Mouse (Mus musculus) erythroid progenitor cell, adult 5-6 weeks (primary cell): ENCODE results near the gene Hist1h1t. TPM values are rescaled to one million over a fixed set of nuclear protein-coding genes. Genes with fewer than 3 reads are reported as not detected.

Experiments used
- ATAC-seq: replicated peaks from 2 replicates; pipeline ENCODE4 v1.8.0; 2016; ENCODE audit warnings: moderate number of reproducible peaks, mild to moderate bottlenecking, moderate TSS enrichment, inconsistent platforms; ENCODE audit not compliant: poor library complexity, low FRiP score, severe bottlenecking
- total RNA-seq, 2 experiments: library from RNA; stranded (forward) in 1 of 2; stranded (reverse) in 1 of 2; fragments of 150-400 nt in 1 of 2; fragments of 186-747, 209-891 nt in 1 of 2; gene quantifications; 2 replicates each; pipeline versions ENCODE4 v1.2.3 to v1.2.4; 2015 to 2017; ENCODE audit warnings: low replicate concordance in 2 of 2

Hist1h1t gene
- total RNA-seq (2015; ENCODE audit: low replicate concordance) (2.2 TPM in 1 of 2 replicates, not detected in the other), total RNA-seq (2017; ENCODE audit: low replicate concordance) (3.5 and 8.2 TPM in 2 replicates)

DNA sequence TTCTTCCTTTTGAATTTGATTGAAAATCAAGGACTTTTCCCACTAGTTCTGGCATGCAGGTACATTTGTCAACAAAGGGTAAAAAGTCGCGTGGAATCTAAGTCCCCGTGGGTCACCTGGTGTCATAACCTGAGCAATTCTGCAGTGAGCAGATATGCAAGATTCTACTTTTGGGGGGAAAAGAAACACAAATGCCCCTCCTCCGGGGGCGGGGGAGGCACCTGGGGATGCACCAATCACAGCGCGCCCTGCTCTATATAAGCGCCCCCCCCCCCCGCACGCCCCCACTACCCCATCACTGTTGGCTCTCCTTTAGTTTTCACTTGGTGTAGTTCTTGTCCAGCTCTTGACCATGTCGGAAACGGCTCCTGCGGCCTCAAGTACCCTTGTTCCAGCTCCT lies at the start of gene Hist1h1t:
Hist1h1t (plus strand) TSS at position 301 of the 400 bp plus-strand sequence.
- ATAC-seq, result no peak

DNA sequence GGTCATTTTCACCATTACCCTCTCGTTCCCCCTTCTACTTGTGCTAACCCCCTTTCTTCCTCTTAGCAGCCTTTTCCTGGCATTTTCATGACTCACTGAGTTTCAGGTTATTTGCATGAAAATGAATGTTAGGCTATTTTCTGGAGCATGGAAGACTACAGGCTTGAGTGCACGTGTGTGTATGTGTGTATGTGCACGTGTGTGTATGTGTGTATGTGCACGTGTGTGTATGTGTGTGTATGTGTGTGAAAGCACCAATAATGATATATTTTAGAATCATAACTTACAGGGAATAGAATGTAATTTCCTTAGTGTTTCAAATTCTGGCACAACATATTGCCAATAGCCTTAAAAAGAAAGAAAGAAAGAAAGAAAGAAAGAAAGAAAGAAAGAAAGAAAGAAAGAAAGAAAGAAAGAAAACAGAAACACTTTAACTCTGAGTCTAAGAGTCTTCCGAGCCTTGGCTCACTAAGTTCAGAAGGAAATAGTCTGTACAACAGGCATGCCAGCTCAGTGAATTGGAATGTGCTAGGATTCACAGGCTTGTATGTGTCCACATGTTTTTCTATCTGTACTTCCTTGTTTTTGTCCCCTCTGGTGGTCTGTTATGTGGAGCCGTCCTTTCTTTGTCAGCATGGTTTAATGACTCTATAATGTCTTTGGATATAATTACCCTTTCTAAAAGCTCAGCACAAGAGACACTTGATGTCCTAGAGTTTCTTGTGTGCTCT lies 35.8 kb upstream of the Hist1h1t start:
- ATAC-seq, result no peak

DNA sequence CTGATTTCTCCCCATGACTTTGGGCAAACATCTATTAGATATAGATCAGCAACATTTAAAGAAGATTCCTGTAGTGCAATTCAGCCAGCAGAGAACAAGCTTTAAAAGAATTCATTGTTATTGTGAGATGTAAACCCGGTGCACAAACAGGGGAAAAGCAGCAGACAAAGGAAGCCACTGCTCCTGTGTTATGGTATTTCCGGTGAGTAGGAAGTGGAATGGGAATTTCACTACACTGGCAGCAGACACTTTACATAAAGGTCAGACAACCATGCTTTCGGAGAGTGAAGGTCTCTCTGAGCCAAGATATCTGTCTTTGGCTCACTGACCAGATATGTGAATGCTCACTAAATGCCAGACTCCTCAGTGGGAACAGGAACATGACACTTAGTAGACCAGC lies 33.1 kb upstream of the Hist1h1t start:
- no peak for ATAC-seq

DNA sequence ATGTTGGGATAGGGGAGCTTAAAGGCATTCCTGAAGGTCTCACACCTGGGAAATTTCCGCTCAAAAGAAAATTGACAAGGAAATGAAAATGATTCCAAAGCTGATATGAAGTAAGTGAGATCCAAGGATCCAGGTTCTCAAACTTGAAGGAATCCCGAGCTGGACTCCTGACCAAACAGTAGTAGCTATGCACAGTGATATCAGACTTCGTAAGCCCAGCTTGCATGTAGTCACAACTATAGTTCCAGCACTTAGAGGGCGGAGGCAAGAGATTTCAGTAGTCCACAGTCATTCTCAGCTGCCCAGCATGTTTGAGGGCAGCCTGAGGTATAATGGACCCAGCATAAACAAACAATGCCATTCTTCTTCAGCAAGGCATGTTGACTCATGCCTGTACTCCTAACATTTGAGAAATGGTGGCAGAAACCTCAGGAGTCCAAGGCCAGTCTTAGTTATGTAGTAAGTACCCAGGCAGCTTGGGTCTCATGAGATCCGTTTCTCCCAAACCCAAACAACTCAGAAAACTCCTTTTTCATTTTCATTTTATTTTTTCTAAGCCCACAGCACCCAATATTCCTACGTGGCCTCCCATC lies 13.5 kb upstream of the Hist1h1t start:
- ATAC-seq, result no peak

DNA sequence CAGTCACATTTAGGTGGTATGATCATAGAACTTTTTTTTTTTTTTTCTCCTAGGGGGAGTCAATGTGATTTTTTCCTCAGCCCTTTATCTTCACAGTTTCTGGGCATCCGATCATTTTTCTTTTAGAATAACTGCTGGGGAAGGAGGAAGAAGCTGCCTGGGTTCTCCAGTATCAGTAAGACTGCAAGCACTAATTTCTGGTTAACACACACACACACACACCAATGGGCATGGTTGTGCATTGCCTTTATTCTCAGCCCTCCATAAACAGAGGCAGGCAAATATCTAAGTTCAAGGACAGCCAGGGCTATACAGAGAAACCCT lies 13.0 kb upstream of the Hist1h1t start:
- peak; percentile 6 for ATAC-seq

DNA sequence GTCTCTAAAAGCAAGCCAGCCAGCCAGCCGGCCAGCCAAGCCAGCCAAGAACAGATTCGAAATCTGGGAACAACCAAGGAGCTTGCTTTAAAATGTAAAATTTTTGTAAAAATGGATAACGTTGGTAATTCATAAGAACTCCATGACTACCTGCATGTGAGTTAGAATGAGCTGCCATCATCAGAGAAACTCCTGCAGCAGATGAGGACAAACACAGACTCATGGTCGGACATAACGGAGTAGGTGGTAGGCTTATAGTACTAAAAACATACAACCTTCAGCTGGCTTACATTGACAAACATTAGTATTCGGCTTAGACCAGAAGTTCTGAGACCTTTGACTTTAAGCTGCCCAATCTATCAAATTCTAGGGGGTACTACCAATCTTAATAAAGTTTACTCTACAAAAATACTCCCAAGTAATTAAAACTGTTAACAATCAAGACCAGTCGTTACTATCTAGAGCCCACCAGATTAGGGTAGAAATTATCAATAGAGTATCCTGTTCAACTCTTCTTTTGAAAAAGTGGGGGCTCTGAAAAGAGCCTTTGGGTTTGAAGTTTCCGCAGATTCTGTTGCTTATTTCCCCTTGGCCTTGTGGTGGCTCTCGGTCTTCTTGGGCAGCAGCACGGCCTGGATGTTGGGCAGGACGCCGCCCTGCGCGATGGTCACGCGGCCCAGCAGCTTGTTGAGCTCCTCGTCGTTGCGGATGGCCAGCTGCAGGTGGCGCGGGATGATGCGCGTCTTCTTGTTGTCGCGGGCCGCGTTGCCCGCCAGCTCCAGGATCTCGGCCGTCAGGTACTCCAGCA lies 12.5 kb upstream of the Hist1h1t start:
- ATAC-seq, result peak; percentile 21

DNA sequence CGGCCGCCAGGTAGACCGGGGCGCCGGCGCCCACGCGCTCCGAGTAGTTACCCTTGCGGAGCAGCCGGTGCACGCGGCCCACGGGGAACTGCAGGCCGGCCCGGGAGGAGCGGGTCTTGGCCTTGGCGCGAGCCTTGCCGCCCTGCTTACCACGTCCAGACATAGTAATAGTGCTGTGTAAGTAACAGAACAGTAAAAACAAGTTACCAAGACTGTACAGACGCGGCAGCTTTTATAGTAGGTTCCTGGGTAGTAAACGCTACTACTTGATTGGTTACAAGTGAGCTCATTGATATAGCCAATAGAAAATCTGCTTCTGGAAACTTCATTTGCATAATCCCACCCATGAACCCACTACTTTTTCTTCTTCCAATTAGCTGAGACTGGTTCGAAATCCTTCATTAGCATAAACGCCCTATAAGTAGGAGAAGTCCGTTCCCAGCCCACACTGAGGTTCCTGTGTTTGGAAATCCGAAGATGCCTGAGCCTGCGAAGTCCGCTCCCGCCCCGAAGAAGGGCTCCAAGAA lies 11.8 kb upstream of the Hist1h1t start, which contains the start of the genes Hist1h2ac and Hist1h2bc:
Hist1h2ac (minus strand) TSS at position 194 of the 527 bp plus-strand sequence.
Hist1h2bc (plus strand) TSS at position 445 of the 527 bp plus-strand sequence.
- ATAC-seq, result peak; percentile 87

DNA sequence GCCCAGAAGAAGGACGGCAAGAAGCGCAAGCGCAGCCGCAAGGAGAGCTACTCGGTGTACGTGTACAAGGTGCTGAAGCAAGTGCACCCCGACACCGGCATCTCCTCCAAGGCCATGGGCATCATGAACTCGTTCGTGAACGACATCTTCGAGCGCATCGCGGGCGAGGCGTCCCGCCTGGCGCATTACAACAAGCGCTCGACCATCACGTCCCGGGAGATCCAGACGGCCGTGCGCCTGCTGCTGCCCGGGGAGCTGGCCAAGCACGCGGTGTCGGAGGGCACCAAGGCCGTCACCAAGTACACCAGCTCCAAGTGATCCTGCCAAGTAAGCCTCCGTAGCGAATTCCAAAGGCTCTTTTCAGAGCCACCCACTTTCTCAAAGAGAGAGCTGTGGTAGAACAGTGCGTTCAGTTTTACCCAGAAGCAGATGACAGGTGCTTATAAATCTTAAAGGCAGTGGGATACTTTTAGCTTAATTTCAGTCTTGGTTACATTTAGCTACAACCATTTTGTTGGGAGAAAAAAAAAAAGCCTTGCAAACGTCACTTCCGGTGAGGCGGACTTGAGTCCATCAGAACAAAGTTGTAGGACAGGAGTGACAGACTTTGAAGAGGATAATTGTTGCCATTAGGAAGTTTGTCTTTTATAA lies 11.2 kb upstream of the Hist1h1t start:
- peak; percentile 48 for ATAC-seq

DNA sequence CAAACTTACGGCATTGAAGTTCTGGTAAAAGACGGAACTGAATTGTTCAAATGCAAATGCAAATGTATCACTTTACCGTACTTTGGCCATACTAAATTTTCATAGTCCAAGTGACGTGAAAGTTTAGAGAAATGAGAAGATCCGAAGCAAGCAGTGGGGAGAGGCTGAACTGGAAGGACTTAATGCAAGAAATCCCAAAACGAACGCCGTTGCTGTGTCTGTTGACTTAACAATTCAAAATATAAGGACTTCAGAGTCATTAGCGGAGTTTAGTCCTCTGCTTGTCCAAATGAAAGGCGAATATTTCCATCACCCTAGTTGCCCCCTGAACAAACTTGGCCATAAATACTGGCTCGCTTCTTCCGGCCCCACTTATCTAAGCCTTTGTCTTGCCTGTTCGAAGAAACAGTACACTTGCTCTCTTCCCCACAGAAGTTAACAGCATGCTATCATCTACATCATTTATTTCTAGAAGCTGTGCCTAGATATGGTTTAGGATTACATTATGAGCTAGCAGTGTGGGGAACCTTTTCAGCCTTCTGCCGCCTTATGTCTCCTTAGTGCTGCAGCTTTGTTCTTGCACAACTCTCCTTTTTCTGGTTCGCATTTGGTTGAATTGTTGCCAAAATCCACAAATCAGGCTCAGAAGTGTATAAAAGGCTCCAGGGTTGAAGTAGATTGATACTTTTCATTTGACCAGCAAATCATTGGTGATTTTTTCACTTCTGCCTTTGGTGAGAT lies 10.3 kb upstream of the Hist1h1t start:
- peak; percentile 5 for ATAC-seq

DNA sequence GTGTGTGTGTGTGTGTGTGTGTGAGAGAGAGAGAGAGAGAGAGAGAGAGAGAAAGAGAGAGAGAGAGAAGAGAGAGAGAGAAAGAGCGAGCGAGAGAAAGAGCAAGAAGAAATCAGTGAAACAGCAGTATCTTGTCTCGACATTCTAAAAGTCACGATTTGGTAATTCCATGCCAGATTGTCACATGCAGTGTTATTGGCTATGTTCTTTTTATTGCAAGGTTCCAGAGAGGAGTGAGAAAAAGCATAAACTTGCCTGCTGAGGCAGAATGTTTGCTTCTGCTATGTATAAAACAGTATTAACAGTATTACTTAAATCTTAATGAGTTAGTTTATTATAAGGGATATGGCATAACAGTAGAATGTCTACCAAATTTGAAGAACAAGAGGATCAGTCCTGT lies 9.6 kb upstream of the Hist1h1t start:
- ATAC-seq, result no peak

DNA sequence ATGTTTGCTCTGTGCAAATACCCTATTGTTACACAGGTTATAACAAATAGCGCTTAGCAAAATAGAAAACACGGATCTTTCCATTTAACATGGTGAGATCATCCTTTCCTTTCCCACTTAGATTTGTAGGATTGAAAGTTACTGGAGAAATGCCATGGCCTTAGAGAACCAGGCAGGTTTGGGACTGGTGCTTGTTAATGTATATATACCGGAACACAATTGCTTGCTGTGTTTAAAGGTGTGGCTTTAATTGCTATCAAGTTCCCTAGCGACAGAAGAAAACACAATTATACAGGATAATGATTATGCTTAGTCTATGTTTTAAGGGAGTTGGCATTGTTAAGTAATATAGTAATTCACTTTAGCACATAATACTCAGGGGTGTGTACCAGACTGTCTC lies 8.4 kb upstream of the Hist1h1t start:
- no peak for ATAC-seq

DNA sequence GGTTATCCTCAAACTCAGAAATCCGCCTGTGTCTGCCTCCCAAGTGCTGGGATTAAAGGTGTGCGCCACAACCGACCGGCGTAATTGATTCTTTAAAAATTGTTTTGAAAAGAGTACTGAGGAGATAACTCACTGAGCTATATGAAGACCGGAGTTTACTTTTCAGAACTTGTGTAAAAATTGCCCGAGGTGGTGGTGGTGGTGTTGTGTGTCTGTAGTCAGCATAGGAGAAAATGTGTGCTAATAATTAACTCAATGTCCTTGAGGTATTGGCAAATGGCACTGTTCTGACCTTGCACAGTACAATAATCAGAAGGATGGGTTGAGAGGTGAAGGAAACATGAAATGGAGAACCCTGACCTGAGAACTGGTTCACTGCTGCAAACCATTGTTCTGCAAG lies 7.7 kb upstream of the Hist1h1t start:
- no peak for ATAC-seq

DNA sequence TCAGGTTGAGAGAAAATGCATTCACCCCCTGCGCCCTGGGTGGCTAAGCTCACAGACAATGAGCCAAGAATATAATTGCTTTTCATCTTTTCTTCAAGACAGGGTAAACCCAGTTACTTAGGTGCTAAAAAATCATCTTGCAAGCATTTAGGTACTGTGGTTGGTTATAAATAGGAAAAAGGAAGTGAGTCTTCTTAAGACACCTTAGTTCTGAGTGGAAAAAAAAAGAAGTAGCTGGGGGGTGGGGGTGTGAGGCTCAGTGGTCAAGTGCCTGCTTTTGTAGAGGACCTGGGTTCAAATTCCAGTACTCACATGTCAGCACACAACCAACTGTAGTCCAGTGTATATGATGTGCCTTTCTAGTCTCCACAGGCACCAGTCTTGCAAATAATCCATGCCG lies 6.7 kb upstream of the Hist1h1t start:
- no peak for ATAC-seq

DNA sequence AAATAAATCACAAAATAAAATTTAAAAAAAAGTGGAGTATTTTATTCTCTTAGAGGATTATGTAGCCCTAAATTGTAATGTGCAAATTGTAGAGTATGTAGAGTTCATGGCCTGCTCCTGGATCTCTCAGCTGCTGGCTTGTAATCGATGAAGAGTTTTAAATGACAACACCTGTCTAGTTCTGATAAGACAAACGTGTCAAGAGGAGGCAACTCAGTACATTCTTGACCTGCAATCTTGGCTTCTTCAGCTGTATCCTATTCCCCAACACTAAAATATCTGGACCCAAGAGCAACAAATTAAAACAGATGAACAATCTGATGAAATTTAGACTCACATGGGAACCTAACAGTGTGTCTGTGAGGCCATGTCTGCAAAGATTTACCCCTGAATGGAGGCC lies 6.2 kb upstream of the Hist1h1t start:
- no peak for ATAC-seq

DNA sequence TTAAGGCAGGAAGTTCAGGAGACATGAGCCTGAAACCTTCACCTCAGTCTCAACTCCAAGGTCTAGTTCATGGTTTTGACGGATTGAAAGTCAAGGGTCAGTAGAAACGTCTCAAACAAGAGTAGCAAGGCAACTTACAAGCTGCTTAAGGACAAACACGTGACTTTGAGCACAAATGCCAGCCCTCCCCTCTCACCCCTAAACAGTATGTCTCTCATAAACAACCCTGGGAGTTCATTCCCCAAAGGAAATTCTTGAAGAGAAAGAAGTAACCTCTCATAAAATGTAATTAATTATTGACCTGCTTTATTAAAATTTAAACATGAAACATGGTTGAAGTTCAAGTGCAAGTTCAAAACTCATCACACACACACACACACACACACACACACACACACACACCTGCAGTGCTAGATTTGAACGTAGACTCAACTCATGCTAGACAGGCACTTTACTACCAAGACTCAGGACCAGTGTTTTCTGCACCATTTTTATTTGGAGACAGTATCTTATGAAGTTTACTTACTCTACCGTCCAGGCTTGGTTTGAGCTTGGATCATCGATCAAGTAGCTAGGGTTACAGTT lies 1.7 kb upstream of the Hist1h1t start:
- no peak for ATAC-seq

DNA sequence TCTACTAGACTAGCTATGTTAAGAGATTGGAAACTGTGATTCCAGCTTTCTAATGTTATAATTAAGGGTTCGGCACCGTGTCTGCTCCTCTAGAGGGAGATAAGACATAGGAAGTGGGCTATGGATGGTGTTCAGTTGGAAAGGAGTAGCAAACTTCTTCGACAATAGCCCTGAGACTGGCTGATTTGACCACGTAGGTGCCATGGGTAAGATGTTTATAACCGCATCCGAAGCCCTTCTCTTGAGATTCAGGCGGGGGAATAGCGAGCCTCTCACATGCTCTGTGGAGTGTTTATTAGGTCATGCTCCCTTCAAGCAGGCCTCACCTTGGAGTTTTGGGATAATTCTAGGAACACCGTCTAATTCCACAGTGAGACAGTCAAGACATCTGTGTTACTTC lies 658 bp upstream of the Hist1h1t start:
- no peak for ATAC-seq

DNA sequence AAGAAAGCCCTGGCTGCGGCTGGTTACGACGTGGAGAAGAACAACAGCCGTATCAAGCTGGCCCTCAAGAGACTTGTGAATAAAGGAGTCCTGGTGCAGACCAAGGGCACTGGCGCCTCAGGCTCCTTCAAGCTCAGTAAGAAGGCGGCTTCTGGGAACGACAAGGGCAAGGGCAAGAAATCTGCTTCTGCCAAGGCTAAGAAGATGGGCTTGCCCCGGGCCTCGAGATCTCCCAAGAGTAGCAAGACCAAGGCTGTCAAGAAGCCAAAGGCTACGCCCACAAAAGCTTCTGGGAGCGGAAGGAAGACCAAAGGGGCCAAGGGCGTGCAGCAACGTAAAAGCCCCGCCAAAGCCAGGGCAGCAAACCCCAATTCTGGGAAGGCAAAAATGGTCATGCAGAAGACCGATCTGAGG lies 454 bp downstream of the Hist1h1t start:
- ATAC-seq, result no peak

DNA sequence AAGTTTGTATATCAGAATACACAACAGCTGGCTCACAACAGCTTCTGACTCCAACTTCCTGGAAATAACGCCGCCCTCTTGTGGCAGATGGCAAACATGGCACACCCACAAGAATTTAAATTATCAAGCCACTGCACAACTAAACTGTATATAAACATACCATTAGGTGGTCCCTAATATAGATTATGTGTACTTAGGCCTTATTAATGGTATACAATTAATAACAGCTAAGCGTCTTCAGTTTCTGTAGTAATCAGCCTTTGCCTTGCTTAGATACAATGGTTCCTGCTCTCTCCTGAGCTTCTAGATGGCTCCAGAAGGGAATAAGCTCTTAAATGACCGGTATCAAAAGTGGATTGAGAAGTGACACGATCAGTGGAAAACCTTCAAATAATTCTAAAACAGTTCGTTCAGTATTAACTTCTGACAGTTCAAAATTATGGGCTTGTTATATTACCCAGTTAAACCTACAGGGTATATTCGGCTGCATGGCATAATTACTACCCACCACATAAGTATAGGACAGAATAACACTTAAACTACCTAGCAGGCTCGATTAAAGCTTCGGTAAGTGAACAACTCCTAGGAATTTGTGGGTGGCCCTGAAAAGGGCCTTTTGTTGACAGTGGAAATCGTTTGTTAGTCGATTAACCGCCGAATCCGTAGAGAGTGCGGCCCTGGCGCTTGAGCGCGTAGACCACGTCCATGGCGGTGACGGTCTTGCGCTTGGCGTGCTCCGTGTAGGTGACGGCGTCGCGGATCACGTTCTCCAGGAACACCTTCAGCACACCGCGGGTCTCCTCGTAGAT lies 2.1 kb downstream of the Hist1h1t start:
- peak; percentile 67 for ATAC-seq
